Mouse (Mus musculus) lung, adult 2 months (tissue): Measurements from ENCODE around the gene Eps15l1. TPM values are rescaled to one million over a fixed set of nuclear protein-coding genes. Genes with fewer than 3 reads are reported as not detected.

Experiments used
- DNase-seq: peaks from one replicate; pipeline ENCODE4 v3.0.0; 2022
- H3K4me1 ChIP-seq: fragments of 200-500 bp; 2 replicates; pipeline ENCODE4 v1.6.1; 2011; ENCODE audit warnings: low read length; ENCODE audit not compliant: control insufficient read depth, insufficient read depth
- H3K4me3 ChIP-seq: fragments of 200-500 bp; replicated peaks from 2 replicates; pipeline ENCODE3; 2011; ENCODE audit warnings: low read depth, mild to moderate bottlenecking, control low read depth, low read length; ENCODE audit errors: extremely low read depth
- CTCF ChIP-seq: fragments of 200-500 bp; IDR thresholded peaks from 2 replicates; pipeline ENCODE4 v1.5.1; 2011; ENCODE audit warnings: mild to moderate bottlenecking, low read length, control low read depth; ENCODE audit not compliant: insufficient read depth
- POLR2A ChIP-seq: fragments of 200-500 bp; IDR thresholded peaks from 2 replicates; pipeline ENCODE4 v1.6.1; 2011; ENCODE audit warnings: low read depth, mild to moderate bottlenecking, control low read depth, low read length, borderline replicate concordance; ENCODE audit errors: extremely low read depth
- WGBS: fragments of 180-500 bp; shearing (Covaris S2); methylation state at CpG from one replicate; pipeline ENCODE4 v1.1.7; 2018; 5-methylcytosine and 5-hydroxymethylcytosine counted together
- polyA plus RNA-seq: library from polyadenylated mRNA; depleted of rRNA; stranded (reverse); fragments of >200 nt; gene quantifications from 2 replicates; pipeline ENCODE4 v1.2.3, GENCODE M21; 2012

The Eps15l1 gene
- polyA plus RNA-seq, 1 experiment, result 48.3 TPM

- H3K4me3 ChIP-seq, result no peak overlapping the region
- 86% methylated on average over 8 of the region's 8 CpGs for WGBS
- TF ChIP-seq CTCF (no peak), POLR2A (no peak)
- no peaks in the 10 kb centered on the region for H3K4me1 ChIP-seq
- DNase-seq, result no peak
These were observed 40.6 kb downstream of the Eps15l1 start for GRCm38 (mm10) chr8:72380656-72381055.

- no peak overlapping the region for H3K4me3 ChIP-seq
- H3K4me1 ChIP-seq, result no peaks in the 10 kb centered on the region
- no peak for DNase-seq
- TF ChIP-seq CTCF (no peak), POLR2A (no peak)
- WGBS, result 76% methylated on average over 2 of the region's 2 CpGs
These were observed 44.4 kb downstream of the Eps15l1 start for GRCm38 (mm10) chr8:72376900-72377299.

DNA sequence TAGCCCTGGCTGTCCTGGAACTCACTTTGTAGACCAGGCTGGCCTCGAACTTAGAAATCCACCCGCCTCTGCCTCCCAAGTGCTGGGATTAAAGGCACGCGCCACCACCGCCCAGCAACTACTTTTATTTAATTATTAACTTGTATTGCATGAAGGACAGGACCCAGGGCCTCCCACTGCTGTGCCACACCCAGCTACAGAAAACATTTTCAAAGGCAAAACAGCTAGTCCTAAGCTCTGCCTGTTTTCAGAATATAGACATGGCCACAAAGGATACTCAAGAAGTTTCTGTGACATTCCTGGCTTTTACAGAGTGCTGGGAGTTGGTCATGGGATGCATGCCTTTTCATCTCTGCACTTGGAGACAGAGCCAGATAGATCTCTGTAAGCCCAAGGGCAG lies 45.0 kb downstream of the Eps15l1 start:
- Histone ChIP-seq H3K4me3 (no peak overlapping the region), H3K4me1 (no peaks in the 10 kb centered on the region)
- 92% methylated on average over 5 of the region's 5 CpGs for WGBS
- TF ChIP-seq CTCF (no peak), POLR2A (no peak)
- no peak for DNase-seq

DNA sequence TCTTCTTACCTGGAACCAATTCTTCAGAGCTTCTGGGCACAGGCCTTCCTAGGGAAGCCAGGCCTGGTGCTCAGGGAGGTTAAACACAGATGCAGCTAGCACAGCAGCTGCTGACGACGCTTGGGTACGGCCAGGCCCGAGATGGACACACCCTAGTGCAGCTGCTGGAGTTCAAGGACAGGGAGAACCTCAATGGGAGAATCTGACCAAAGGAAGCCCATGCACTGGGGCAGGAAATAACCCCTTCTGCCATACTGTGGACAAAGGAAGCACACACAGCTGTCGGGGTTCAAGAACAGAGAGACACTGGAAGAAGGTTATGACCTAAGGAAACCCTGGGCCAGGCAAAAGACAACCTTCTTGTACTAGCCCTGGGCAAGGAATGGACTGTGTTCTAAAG lies 46.1 kb downstream of the Eps15l1 start:
- no peaks in the 10 kb centered on the region for H3K4me1 ChIP-seq
- 48% methylated on average over 5 of the region's 5 CpGs for WGBS
- DNase-seq, result no peak
- H3K4me3 ChIP-seq, result no peak overlapping the region
- TF ChIP-seq CTCF, result no peak
- TF ChIP-seq POLR2A, result no peak

DNA sequence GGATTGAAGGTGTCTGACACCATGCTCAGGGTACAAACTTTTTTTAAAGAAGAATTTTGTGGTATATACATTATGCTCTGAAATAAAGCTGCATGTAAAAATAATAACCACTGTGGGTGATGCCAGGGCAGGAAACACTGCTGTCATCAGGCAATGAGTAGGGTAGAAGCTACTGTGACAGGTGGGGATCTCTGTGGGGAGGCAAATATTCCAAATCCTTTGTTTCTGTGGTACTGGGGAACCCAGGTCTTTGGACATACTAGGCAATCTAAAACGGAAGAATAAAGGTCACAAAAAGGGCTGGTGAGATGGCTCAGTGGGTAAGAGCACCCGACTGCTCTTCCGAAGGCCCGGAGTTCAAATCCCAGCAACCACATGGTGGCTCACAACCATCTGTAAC lies 48.9 kb downstream of the Eps15l1 start:
- 96% methylated on average over 4 of the region's 4 CpGs for WGBS
- TF ChIP-seq POLR2A, result no peak
- TF ChIP-seq CTCF, result no peak
- no peaks in the 10 kb centered on the region for H3K4me1 ChIP-seq
- DNase-seq, result no peak
- H3K4me3 ChIP-seq, result no peak overlapping the region

GRCm38 (mm10) chr8:72371356-72371755 lies 49.9 kb downstream of the Eps15l1 start:
- WGBS, result 92% methylated on average over 3 of the region's 3 CpGs

DNA sequence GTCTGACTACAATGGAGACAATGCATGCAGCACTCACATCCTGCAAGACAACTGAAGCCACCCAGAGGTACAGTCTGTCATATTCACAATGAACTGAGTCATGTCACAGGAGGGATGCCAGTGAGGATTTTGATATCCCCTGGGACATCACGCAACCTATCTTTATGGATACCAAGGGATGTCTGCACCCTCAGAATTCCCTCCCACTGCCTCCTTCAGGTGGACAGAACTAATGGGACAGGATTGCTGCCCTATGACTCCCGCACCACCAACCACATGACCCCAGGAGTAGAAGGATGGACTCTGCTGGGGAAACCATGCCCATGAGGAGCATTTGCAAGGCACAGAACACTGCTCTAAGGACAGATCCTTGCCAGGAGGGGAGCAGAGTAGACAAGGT lies 54.8 kb downstream of the Eps15l1 start:
- no peak for DNase-seq
- 94% methylated on average over 2 of the region's 2 CpGs for WGBS
- TF ChIP-seq CTCF, result no peak
- no peak for TF ChIP-seq POLR2A
- H3K4me1 ChIP-seq, result peaks cover 11% of the 10 kb centered on the region
- H3K4me3 ChIP-seq, result no peak overlapping the region

More at GRCm38 (mm10) chr8:72371356-72371755, 49.9 kb downstream of the Eps15l1 start:
- H3K4me1 ChIP-seq, result no peaks in the 10 kb centered on the region
- TF ChIP-seq POLR2A (no peak), CTCF (no peak)
- DNase-seq, result no peak
- no peak overlapping the region for H3K4me3 ChIP-seq

DNA sequence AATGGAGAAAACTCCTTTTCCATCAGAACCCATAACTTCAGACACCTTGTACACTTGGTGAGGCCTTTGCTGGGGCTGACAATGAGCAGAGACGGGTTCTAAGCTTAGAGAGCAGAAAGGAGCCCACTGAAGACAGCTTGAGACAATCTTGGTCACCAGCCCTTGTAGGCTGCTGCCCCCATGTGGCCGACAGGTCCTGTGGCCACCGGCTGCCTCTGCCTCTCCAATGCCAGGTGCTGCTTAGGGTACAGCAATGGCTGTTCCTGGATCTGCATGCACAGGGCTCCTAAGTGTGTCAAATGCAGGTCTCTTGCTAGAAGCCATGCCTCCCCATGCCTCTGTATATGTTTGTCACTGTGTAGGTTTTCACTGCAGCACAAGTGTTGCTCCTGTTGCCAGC lies 55.4 kb downstream of the Eps15l1 start:
- DNase-seq, result peak; percentile 78
- 9% methylated on average over 3 of the region's 3 CpGs for WGBS
- Histone ChIP-seq H3K4me3 (no peak overlapping the region), H3K4me1 (peaks cover 11% of the 10 kb centered on the region)
- TF ChIP-seq CTCF, result peak; percentile 89
- 0 out of 2 replicates have a peak, but pooled peaks have one; percentile 10 for TF ChIP-seq POLR2A

- 78% methylated on average over 2 of the region's 2 CpGs for WGBS
- Histone ChIP-seq H3K4me3 (no peak overlapping the region), H3K4me1 (peaks cover 11% of the 10 kb centered on the region)
- TF ChIP-seq POLR2A, result no peak
- DNase-seq, result no peak
These were observed 56.2 kb downstream of the Eps15l1 start for GRCm38 (mm10) chr8:72365016-72365415.

DNA sequence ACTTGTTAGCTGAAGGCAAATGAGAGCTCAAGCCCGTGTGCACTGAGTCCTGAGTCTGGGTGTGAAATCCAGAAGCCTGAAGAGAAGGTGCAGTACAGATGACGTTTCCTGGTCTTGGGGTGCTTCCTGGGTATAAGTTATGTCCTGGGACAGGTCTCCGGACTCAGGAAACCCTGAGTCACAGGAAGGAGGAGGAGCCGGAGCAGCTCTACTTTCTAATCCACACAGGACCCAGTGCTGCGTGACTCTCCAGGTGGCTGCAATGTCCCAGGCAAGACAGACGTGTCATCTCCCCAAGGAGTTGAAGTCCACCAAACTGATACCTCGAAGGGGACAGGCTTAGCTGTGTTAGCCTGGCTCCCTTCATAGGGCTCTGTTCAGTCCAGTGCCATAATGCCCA lies 57.8 kb downstream of the Eps15l1 start:
- Histone ChIP-seq H3K4me1 (peaks cover 14% of the 10 kb centered on the region), H3K4me3 (no peak overlapping the region)
- 43% methylated on average over 7 of the region's 7 CpGs for WGBS
- TF ChIP-seq CTCF, result no peak
- TF ChIP-seq POLR2A, result peak; percentile 55; the same call in 1 of the 2 replicates
- DNase-seq, result no peak
